Mouse (Mus musculus): ENCODE results near the gene Tspan32. TPM values are rescaled to one million over a fixed set of nuclear protein-coding genes. Genes with fewer than 3 reads are reported as not detected.
A peak's percentile ranks its signal among the peaks of the same experiment; 100 is the strongest.

Gene Tspan32
- total and polyA plus RNA-seq, 2 experiments from 2014 or later, result 0.56 to 1.4 TPM

DNA sequence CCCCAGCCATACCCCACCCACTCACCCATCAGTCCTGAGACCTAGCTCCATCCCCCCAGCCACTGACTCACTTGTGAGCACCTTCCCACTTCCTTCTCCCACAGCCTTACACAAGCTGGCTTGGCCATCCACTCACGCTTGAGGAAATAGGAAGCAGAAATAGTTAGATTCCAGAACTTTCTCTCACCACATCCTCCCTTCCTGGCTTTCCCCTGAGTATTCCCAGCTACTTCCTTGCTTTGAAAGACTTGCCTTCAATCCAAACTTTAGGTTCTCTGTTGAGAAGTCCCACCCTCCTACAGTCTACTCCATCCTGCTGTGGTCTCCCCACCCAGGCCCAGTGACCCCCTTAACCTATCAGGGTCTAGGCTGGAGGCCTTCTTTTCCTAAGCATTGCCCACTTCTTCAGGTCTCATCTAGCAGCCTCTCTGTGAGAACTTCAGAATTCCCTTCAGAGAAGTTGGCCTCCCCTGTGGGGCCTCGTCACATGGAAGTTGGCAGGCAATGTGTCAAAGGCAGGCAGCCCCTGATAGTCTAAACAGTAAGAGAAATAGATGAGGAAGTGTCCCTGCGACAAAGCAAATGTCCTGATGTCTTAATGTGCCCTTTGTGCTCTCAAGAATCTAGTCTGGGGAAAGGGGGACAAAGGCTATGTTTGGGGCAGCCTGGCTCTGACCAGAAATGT lies 36.4 kb downstream of the Tspan32 start:
- DNase-seq, result no peak
- peaks cover 14% of the 10 kb centered on the region; the same call in 1 of the 2 replicates for H3K36me3 ChIP-seq (ENCODE audit: insufficient read depth)
- no peak overlapping the region for H3K4me3 ChIP-seq (ENCODE audit: low read depth, low read length)
- no peaks in the 10 kb centered on the region for H3K27me3 ChIP-seq (ENCODE audit: insufficient read depth, low read length)
- no peak overlapping the region for H3K9ac ChIP-seq
- no peaks in the 10 kb centered on the region for H3K4me1 ChIP-seq (ENCODE audit: insufficient read depth)
- no peak for TF ChIP-seq CTCF (IDR thresholded peaks at IDR 0.05; ENCODE audit: low read depth)
- WGBS, result 76% methylated on average over 3 of the region's 3 CpGs
- H3K27ac ChIP-seq (ENCODE audit: low read depth, low read length), result no peak overlapping the region
- no peak overlapping the region for H3K4me2 ChIP-seq (ENCODE audit: low read depth)
- no peaks in the 10 kb centered on the region for H3K9me3 ChIP-seq (ENCODE audit: low read length)
- ATAC-seq, result no peak

DNA sequence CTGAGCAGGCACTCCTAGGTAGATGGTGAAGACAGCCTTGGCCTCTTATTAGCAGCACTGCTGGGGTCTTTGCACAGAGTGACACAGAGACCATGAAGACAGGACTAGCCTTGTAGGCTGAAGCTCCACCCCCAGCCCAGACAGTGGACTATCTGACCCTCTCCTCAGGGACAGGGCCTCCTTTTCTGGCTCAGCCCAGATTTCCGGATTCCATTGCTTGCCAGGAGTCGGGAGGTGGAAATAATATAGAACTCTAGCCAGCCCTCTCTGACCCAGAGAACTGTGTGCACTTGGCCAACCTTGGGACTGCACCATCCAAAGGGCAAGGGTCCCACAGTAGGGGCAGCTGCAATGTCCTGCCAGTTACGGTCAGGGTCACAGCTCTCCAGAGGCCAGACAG lies 37.2 kb downstream of the Tspan32 start:
- WGBS, result 68% methylated on average over 3 of the region's 3 CpGs
- Histone ChIP-seq H3K27me3 (ENCODE audit: insufficient read depth, low read length) (no peaks in the 10 kb centered on the region), H3K9ac (no peak overlapping the region), H3K9me3 (ENCODE audit: low read length) (no peaks in the 10 kb centered on the region), H3K4me1 (ENCODE audit: insufficient read depth) (no peaks in the 10 kb centered on the region), H3K27ac (ENCODE audit: low read depth, low read length) (no peak overlapping the region), H3K4me3 (ENCODE audit: low read depth, low read length) (no peak overlapping the region), H3K4me2 (ENCODE audit: low read depth) (no peak overlapping the region), H3K36me3 (ENCODE audit: insufficient read depth) (peaks cover 8% of the 10 kb centered on the region; the same call in 1 of the 2 replicates)
- DNase-seq, result no peak
- no peak for ATAC-seq
- no peak for TF ChIP-seq CTCF (IDR thresholded peaks at IDR 0.05; ENCODE audit: low read depth)

- no peak for TF ChIP-seq CTCF (IDR thresholded peaks at IDR 0.05; ENCODE audit: low read depth)
Observed at GRCm38 (mm10) chr7:143042897-143043300, 38.1 kb downstream of the Tspan32 start.

DNA sequence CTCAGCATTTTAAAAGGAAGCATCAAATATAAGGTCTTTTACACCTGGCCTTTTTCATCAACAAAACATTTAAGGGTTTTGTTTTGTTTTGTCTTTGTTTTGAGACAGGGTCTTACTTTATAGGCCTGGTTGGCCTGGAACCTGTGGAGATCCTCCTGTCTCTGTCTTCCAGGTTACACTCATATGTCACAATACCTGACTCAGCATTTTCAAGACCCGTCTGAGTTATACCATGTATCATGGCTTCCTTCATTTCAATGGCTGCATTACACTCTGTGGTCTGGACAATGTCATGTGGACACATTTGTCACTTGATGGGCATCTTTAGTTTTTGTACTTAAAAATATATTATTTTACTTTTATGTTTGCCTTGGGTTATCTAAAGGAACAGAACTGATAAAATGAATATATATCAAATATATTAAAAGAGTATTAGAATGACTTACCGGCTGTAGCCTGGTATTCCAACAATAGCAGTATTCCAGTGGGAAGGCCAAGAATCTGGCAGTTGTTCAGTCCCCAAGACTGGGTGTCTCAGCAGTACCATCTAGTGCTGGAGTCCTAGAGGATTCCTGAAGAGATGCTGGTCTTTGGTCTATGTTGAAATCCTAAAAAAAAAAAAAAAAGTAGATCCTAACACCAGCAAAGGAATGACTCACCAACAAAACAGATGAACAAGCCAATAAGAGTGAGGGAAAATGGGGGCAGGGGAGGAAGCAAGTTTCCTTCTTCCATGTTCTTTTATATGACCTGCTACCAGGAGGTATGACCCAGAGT lies 39.4 kb downstream of the Tspan32 start:
- no peaks in the 10 kb centered on the region for H3K9me3 ChIP-seq (ENCODE audit: low read length)
- WGBS, result 95% methylated on average over 2 of the region's 2 CpGs
- H3K9ac ChIP-seq, result no peak overlapping the region
- no peaks in the 10 kb centered on the region for H3K27me3 ChIP-seq (ENCODE audit: insufficient read depth, low read length)
- H3K4me1 ChIP-seq (ENCODE audit: insufficient read depth), result no peaks in the 10 kb centered on the region
- ATAC-seq (no peak), DNase-seq (no peak)
- no peak overlapping the region for H3K27ac ChIP-seq (ENCODE audit: low read depth, low read length)
- no peak overlapping the region for H3K4me3 ChIP-seq (ENCODE audit: low read depth, low read length)
- H3K36me3 ChIP-seq (ENCODE audit: insufficient read depth), result peaks cover 8% of the 10 kb centered on the region; the same call in 1 of the 2 replicates
- H3K4me2 ChIP-seq (ENCODE audit: low read depth), result no peak overlapping the region
- no peak for TF ChIP-seq CTCF (IDR thresholded peaks at IDR 0.05; ENCODE audit: low read depth)

More at GRCm38 (mm10) chr7:143042897-143043300, 38.1 kb downstream of the Tspan32 start:
- WGBS, result 95% methylated on average over 3 of the region's 3 CpGs
- Histone ChIP-seq H3K36me3 (ENCODE audit: insufficient read depth) (peaks cover 8% of the 10 kb centered on the region; the same call in 1 of the 2 replicates), H3K9me3 (ENCODE audit: low read length) (no peaks in the 10 kb centered on the region), H3K4me2 (ENCODE audit: low read depth) (no peak overlapping the region), H3K27ac (ENCODE audit: low read depth, low read length) (no peak overlapping the region), H3K4me1 (ENCODE audit: insufficient read depth) (no peaks in the 10 kb centered on the region), H3K9ac (no peak overlapping the region), H3K4me3 (ENCODE audit: low read depth, low read length) (no peak overlapping the region), H3K27me3 (ENCODE audit: insufficient read depth, low read length) (no peaks in the 10 kb centered on the region)
- ATAC-seq (no peak), DNase-seq (no peak)

GRCm38 (mm10) chr7:143044826-143045206 lies 40.0 kb downstream of the Tspan32 start:
- Histone ChIP-seq H3K4me3 (ENCODE audit: low read depth, low read length) (no peak overlapping the region), H3K27ac (ENCODE audit: low read depth, low read length) (no peak overlapping the region), H3K4me1 (ENCODE audit: insufficient read depth) (no peaks in the 10 kb centered on the region), H3K9me3 (ENCODE audit: low read length) (no peaks in the 10 kb centered on the region), H3K9ac (no peak overlapping the region), H3K36me3 (ENCODE audit: insufficient read depth) (peaks cover 8% of the 10 kb centered on the region; the same call in 1 of the 2 replicates), H3K27me3 (ENCODE audit: insufficient read depth, low read length) (no peaks in the 10 kb centered on the region), H3K4me2 (ENCODE audit: low read depth) (no peak overlapping the region)
- ATAC-seq, result no peak
- TF ChIP-seq CTCF (IDR thresholded peaks at IDR 0.05; ENCODE audit: low read depth), result peak; percentile 30
- DNase-seq, result no peak

DNA sequence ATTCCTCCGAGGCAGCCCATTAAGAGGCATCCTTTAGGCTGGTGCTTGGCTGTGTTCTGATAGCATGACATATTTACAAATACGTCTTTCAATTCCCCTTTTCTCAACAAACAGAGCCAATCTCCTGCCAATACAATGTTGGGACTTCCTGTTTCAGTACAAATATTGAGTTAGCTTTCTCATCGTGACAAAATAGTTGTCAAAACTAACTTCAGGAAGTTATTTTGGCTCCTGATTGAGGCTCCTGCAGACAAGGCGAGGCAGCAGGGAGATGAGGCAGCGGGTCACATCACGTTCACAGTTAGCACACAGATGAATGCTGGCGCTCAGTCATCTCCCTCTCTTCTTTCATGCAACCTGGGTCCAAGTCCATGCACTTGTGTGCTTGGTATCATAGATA lies 41.5 kb downstream of the Tspan32 start:
- Histone ChIP-seq H3K4me2 (ENCODE audit: low read depth) (no peak overlapping the region), H3K9ac (no peak overlapping the region), H3K27me3 (ENCODE audit: insufficient read depth, low read length) (no peaks in the 10 kb centered on the region), H3K4me3 (ENCODE audit: low read depth, low read length) (no peak overlapping the region), H3K9me3 (ENCODE audit: low read length) (no peaks in the 10 kb centered on the region), H3K27ac (ENCODE audit: low read depth, low read length) (no peak overlapping the region), H3K4me1 (ENCODE audit: insufficient read depth) (no peaks in the 10 kb centered on the region), H3K36me3 (ENCODE audit: insufficient read depth) (peaks cover 8% of the 10 kb centered on the region; the same call in 1 of the 2 replicates)
- DNase-seq (no peak), ATAC-seq (no peak)
- no peak for TF ChIP-seq CTCF (IDR thresholded peaks at IDR 0.05; ENCODE audit: low read depth)
- 75% methylated on average over 7 of the region's 7 CpGs for WGBS

DNA sequence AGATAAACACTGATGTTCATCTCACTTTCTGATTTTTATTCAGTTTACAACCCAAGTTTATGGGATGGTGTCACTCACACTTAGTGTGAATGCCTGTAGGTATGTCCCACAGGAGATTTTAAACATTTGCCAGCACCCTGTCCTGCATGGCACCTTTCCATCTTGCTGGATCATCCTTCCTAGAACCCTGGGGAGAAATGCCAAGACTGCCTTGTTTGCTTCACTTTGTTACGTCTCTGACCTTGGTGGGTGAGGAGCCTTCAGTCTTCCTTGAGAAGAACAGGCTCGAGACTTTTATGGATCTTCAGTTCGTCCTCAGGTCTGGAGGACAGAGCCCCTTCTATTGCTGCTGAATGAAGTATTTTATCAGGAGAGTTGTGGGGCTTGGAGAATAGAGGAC lies 44.5 kb downstream of the Tspan32 start:
- Histone ChIP-seq H3K4me3 (ENCODE audit: low read depth, low read length) (no peak overlapping the region), H3K9ac (no peak overlapping the region), H3K27ac (ENCODE audit: low read depth, low read length) (no peak overlapping the region), H3K36me3 (ENCODE audit: insufficient read depth) (no peaks in the 10 kb centered on the region), H3K4me2 (ENCODE audit: low read depth) (no peak overlapping the region), H3K27me3 (ENCODE audit: insufficient read depth, low read length) (no peaks in the 10 kb centered on the region), H3K9me3 (ENCODE audit: low read length) (no peaks in the 10 kb centered on the region), H3K4me1 (ENCODE audit: insufficient read depth) (peaks cover 7% of the 10 kb centered on the region)
- DNase-seq (no peak), ATAC-seq (no peak)
- 83% methylated on average over 3 of the region's 3 CpGs for WGBS
- TF ChIP-seq CTCF (IDR thresholded peaks at IDR 0.05; ENCODE audit: low read depth), result no peak
